Mouse (Mus musculus) spleen, postnatal 14 days (tissue): Measurements from ENCODE around the gene Tmem176b.
"Not testable (repeated sequence)": the region's sequence is repeated elsewhere in the genome, so short reads cannot be mapped to it uniquely, and the experiment has no call there.

Experiments used
- DNase-seq, 2 experiments: peaks; one replicate each; pipeline ENCODE4 v3.0.0; 2021 to 2022; ENCODE audit warnings: low spot score in 2 of 2

Gene Tmem176b

GRCm38 (mm10) chr6:48842111-48842842 is 981 bp upstream of the Tmem176b start:
- peak in 1 of 2 experiments; percentile 26 for DNase-seq

GRCm38 (mm10) chr6:48840371-48840969 is 826 bp downstream of the Tmem176b start, which contains the start of gene Tmem176a:
Gene Tmem176a (plus strand): TSS chr6:48840919.
- no peak for DNase-seq

- no peak for DNase-seq
These were observed 2.8 kb downstream of the Tmem176b start for GRCm38 (mm10) chr6:48838321-48839080.

- no peak for DNase-seq
These were observed 3.8 kb downstream of the Tmem176b start for GRCm38 (mm10) chr6:48837516-48837915.

GRCm38 (mm10) chr6:48836146-48836545 is 5.2 kb downstream of the Tmem176b start:
- no peak for DNase-seq

- no peak for DNase-seq
These were observed 6.1 kb downstream of the Tmem176b start for GRCm38 (mm10) chr6:48835241-48835640.

- DNase-seq = no peak
These were observed 7.8 kb downstream of the Tmem176b start for GRCm38 (mm10) chr6:48833515-48833914.

GRCm38 (mm10) chr6:48832426-48832825 is 8.9 kb downstream of the Tmem176b start:
- DNase-seq = no peak

- no peak for DNase-seq
These were observed 10.2 kb downstream of the Tmem176b start for GRCm38 (mm10) chr6:48831141-48831540.

GRCm38 (mm10) chr6:48830241-48830640 is 11.1 kb downstream of the Tmem176b start:
- no peak for DNase-seq

GRCm38 (mm10) chr6:48829651-48830050 is 11.6 kb downstream of the Tmem176b start:
- DNase-seq = no peak

- DNase-seq = no peak
These were observed 12.3 kb downstream of the Tmem176b start for GRCm38 (mm10) chr6:48828976-48829375.

- no peak for DNase-seq
These were observed 16.3 kb downstream of the Tmem176b start for GRCm38 (mm10) chr6:48825016-48825415.

GRCm38 (mm10) chr6:48821991-48822785 is 19.1 kb downstream of the Tmem176b start:
- not testable (repeated sequence) for DNase-seq

- DNase-seq = peak; percentile 22 to 66
These were observed 23.5 kb downstream of the Tmem176b start for GRCm38 (mm10) chr6:48817815-48818214.

- no peak for DNase-seq
These were observed 26.3 kb downstream of the Tmem176b start for GRCm38 (mm10) chr6:48815013-48815412.

- no peak for DNase-seq
These were observed 31.6 kb downstream of the Tmem176b start for GRCm38 (mm10) chr6:48809494-48810219.

- DNase-seq = no peak
These were observed 34.5 kb downstream of the Tmem176b start for GRCm38 (mm10) chr6:48806746-48807145.

GRCm38 (mm10) chr6:48804346-48804745 is 37.0 kb downstream of the Tmem176b start:
- DNase-seq = no peak

- no peak for DNase-seq
These were observed 37.8 kb downstream of the Tmem176b start for GRCm38 (mm10) chr6:48803406-48804051.
